Mouse (Mus musculus) stomach, postnatal 0 days (tissue): ENCODE results near the gene Spred3.

Source experiments
- CTCF ChIP-seq: IDR thresholded peaks from 2 replicates; pipeline ENCODE4 v1.5.1; 2016; ENCODE audit warnings: antibody characterized with exemption, low read depth, mild to moderate bottlenecking, moderate library complexity
- EP300 ChIP-seq: optimal IDR thresholded peaks from 2 replicates; pipeline ENCODE3; 2016; ENCODE audit warnings: antibody characterized with exemption

GRCm38 (mm10) chr7:29212199-29212765 is 42.1 kb upstream of the Spred3 start:
- TF ChIP-seq CTCF (no peak), EP300 (no peak)
